Mouse (Mus musculus): ENCODE measurements at regions not wholly inside any gene's neighbourhood (a gene's known extent, or its start where the extent isn't known, plus 50 kb on each side); places are given as distances from the start of the nearest gene placed in this dataset.

GRCm38 (mm10) chr3:146345308-146345780, 59.1 kb upstream of the Ssx2ip start:
- Histone ChIP-seq H3K4me3 (no peak overlapping the region), H3ac (ENCODE audit: control insufficient read depth, insufficient read length) (no peak overlapping the region), H3K79me2 (ENCODE audit: control insufficient read depth, insufficient read depth) (no peaks in the 10 kb centered on the region), H3K36me3 (ENCODE audit: control insufficient read depth, insufficient read depth) (no peaks in the 10 kb centered on the region), H3K27me3 (ENCODE audit: control insufficient read depth, insufficient read depth, insufficient read length) (no peaks in the 10 kb centered on the region), H3K4me2 (ENCODE audit: low read depth) (peak overlapping the region; percentile 89)
- TF ChIP-seq MYOD1 (IDR thresholded peaks at IDR 0.05; ENCODE audit: control insufficient read depth in 1 of 3, insufficient read length in 2 of 3, low read depth in 2 of 3) (no peak), TCF12 (IDR thresholded peaks at IDR 0.05; ENCODE audit: insufficient read depth, poor library complexity, severe bottlenecking) (no peak), MAX (IDR thresholded peaks at IDR 0.05; ENCODE audit: low read depth) (no peak), POLR2AphosphoS2 (IDR thresholded peaks at IDR 0.05; ENCODE audit: insufficient read length, low read depth) (no peak), TCF3 (IDR thresholded peaks at IDR 0.05; ENCODE audit: insufficient read length, low read depth) (no peak), MYOG (IDR thresholded peaks at IDR 0.05; ENCODE audit: control insufficient read depth in 1 of 3, insufficient read depth in 1 of 3, insufficient read length in 2 of 3, low read depth in 2 of 3) (no peak), POLR2A (IDR thresholded peaks at IDR 0.05; ENCODE audit: insufficient read length, low read depth) (no peak), REST (IDR thresholded peaks at IDR 0.05; ENCODE audit: insufficient read depth, insufficient read length) (no peak), CEBPB (IDR thresholded peaks at IDR 0.05; ENCODE audit: insufficient read depth, poor library complexity, severe bottlenecking) (no peak), SRF (IDR thresholded peaks at IDR 0.05; ENCODE audit: control insufficient read depth, insufficient read length, low read depth) (no peak), USF1 (IDR thresholded peaks at IDR 0.05; ENCODE audit: low read depth) (no peak), E2F4 (IDR thresholded peaks at IDR 0.05; ENCODE audit: insufficient read depth) (no peak)

DNA sequence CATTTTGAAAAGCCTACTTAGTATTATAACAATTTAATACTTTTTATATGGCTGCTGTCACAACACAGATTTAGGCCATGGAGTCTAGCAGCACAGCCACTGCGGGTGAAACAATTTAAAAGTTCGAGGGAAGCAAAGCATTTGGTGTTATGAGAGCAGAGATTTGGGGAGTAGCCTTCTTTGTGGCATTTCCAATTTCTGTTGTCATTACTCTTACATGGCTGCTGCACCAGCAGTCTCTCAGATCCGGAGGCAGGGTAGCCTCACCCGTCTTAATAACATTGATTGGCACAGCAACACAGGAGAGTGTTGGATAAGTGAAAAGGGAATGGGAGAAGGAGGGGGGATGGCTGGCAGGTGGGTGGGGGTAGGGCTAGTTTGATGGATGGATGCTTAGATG, 58.5 kb upstream of the Ssx2ip start:
- Histone ChIP-seq H3ac (ENCODE audit: control insufficient read depth, insufficient read length) (no peak overlapping the region), H3K4me3 (no peak overlapping the region), H3K36me3 (ENCODE audit: control insufficient read depth, insufficient read depth) (no peaks in the 10 kb centered on the region), H3K4me2 (ENCODE audit: low read depth) (peak overlapping the region; percentile 89), H3K27me3 (ENCODE audit: control insufficient read depth, insufficient read depth, insufficient read length) (no peaks in the 10 kb centered on the region), H3K79me2 (ENCODE audit: control insufficient read depth, insufficient read depth) (no peaks in the 10 kb centered on the region)
- no peak for TF ChIP-seq MAX (IDR thresholded peaks at IDR 0.05; ENCODE audit: low read depth)

DNA sequence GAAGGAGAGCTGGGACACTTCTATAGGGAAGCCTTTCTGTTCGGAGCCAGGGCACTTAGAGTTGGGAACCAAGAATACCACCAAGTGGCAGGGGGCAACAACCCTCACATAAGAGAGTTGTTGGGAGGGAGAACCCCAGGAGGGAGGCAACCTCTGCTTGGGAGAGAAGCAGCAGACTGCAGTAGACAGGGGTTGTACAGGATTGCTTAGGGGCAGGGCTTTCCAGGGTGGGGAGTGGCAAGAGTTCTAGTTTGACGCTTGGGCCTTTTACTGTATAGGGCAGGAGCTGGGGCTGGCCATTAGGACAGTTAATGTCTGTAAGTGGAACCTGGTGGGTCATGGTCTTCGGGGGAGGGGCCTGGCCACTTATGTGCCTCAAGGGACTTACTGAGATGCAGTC, 57.1 kb upstream of the Ssx2ip start:
- no peaks in the 10 kb centered on the region for H3K79me2 ChIP-seq (ENCODE audit: control insufficient read depth, insufficient read depth)
- H3ac ChIP-seq (ENCODE audit: control insufficient read depth, insufficient read length): no peak overlapping the region
- H3K27me3 ChIP-seq (ENCODE audit: control insufficient read depth, insufficient read depth, insufficient read length): no peaks in the 10 kb centered on the region
- TF ChIP-seq SRF (IDR thresholded peaks at IDR 0.05; ENCODE audit: control insufficient read depth, insufficient read length, low read depth): no peak
- TF ChIP-seq USF1 (IDR thresholded peaks at IDR 0.05; ENCODE audit: low read depth): no peak
- TF ChIP-seq MAX (IDR thresholded peaks at IDR 0.05; ENCODE audit: low read depth): no peak
- no peak for TF ChIP-seq MYOG (IDR thresholded peaks at IDR 0.05; ENCODE audit: control insufficient read depth in 1 of 3, insufficient read depth in 1 of 3, insufficient read length in 2 of 3, low read depth in 2 of 3)
- no peak for TF ChIP-seq CEBPB (IDR thresholded peaks at IDR 0.05; ENCODE audit: insufficient read depth, poor library complexity, severe bottlenecking)
- no peak for TF ChIP-seq E2F4 (IDR thresholded peaks at IDR 0.05; ENCODE audit: insufficient read depth)
- TF ChIP-seq TCF3 (IDR thresholded peaks at IDR 0.05; ENCODE audit: insufficient read length, low read depth): no peak
- no peak for TF ChIP-seq MYOD1 (IDR thresholded peaks at IDR 0.05; ENCODE audit: control insufficient read depth in 1 of 3, insufficient read length in 2 of 3, low read depth in 2 of 3)
- TF ChIP-seq TCF12 (IDR thresholded peaks at IDR 0.05; ENCODE audit: insufficient read depth, poor library complexity, severe bottlenecking): no peak
- no peak for TF ChIP-seq POLR2AphosphoS2 (IDR thresholded peaks at IDR 0.05; ENCODE audit: insufficient read length, low read depth)
- no peak for TF ChIP-seq REST (IDR thresholded peaks at IDR 0.05; ENCODE audit: insufficient read depth, insufficient read length)
- TF ChIP-seq POLR2A (IDR thresholded peaks at IDR 0.05; ENCODE audit: insufficient read length, low read depth): no peak
- H3K4me2 ChIP-seq (ENCODE audit: low read depth): no peak overlapping the region
- no peaks in the 10 kb centered on the region for H3K36me3 ChIP-seq (ENCODE audit: control insufficient read depth, insufficient read depth)
- no peak overlapping the region for H3K4me3 ChIP-seq

- Histone ChIP-seq H3K4me3 (no peak overlapping the region), H3K27me3 (ENCODE audit: control insufficient read depth, insufficient read depth, insufficient read length) (no peaks in the 10 kb centered on the region), H3K36me3 (ENCODE audit: control insufficient read depth, insufficient read depth) (no peaks in the 10 kb centered on the region), H3K4me2 (ENCODE audit: low read depth) (no peak overlapping the region), H3ac (ENCODE audit: control insufficient read depth, insufficient read length) (no peak overlapping the region), H3K79me2 (ENCODE audit: control insufficient read depth, insufficient read depth) (no peaks in the 10 kb centered on the region)
- TF ChIP-seq MYOG (IDR thresholded peaks at IDR 0.05; ENCODE audit: control insufficient read depth in 1 of 3, insufficient read depth in 1 of 3, insufficient read length in 2 of 3, low read depth in 2 of 3): no peak
- no peak for TF ChIP-seq CEBPB (IDR thresholded peaks at IDR 0.05; ENCODE audit: insufficient read depth, poor library complexity, severe bottlenecking)
- TF ChIP-seq TCF3 (IDR thresholded peaks at IDR 0.05; ENCODE audit: insufficient read length, low read depth): no peak
- TF ChIP-seq REST (IDR thresholded peaks at IDR 0.05; ENCODE audit: insufficient read depth, insufficient read length): no peak
- TF ChIP-seq USF1 (IDR thresholded peaks at IDR 0.05; ENCODE audit: low read depth): no peak
- no peak for TF ChIP-seq POLR2A (IDR thresholded peaks at IDR 0.05; ENCODE audit: insufficient read length, low read depth)
- no peak for TF ChIP-seq TCF12 (IDR thresholded peaks at IDR 0.05; ENCODE audit: insufficient read depth, poor library complexity, severe bottlenecking)
- no peak for TF ChIP-seq MYOD1 (IDR thresholded peaks at IDR 0.05; ENCODE audit: control insufficient read depth in 1 of 3, insufficient read length in 2 of 3, low read depth in 2 of 3)
- no peak for TF ChIP-seq POLR2AphosphoS2 (IDR thresholded peaks at IDR 0.05; ENCODE audit: insufficient read length, low read depth)
These were observed 55.5 kb upstream of the Ssx2ip start for GRCm38 (mm10) chr3:146348921-146349320.

DNA sequence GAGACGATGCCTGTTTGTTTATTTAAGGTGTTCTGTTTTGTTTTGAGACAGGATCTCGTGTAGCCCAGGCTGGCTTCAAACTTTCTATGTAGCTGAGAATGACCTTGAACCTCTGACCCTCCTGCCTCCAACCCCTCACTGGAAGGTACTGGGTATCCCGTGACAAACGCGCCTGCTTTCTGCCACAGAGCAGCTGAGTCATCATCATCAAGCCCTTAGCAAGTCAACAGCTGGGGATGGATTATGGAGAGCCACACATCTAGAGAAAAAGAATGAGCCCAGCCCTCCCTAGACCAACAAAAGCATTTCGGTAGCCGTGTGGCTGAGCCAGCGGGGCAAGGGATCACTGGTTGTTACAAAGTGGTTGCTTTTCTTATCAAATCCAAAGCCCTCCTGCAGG, 55.0 kb upstream of the Ssx2ip start:
- no peaks in the 10 kb centered on the region for H3K27me3 ChIP-seq (ENCODE audit: control insufficient read depth, insufficient read depth, insufficient read length)
- H3K79me2 ChIP-seq (ENCODE audit: control insufficient read depth, insufficient read depth): no peaks in the 10 kb centered on the region
- no peaks in the 10 kb centered on the region for H3K36me3 ChIP-seq (ENCODE audit: control insufficient read depth, insufficient read depth)
- H3K4me3 ChIP-seq: no peak overlapping the region
- no peak overlapping the region for H3K4me2 ChIP-seq (ENCODE audit: low read depth)
- no peak overlapping the region for H3ac ChIP-seq (ENCODE audit: control insufficient read depth, insufficient read length)
- TF ChIP-seq REST (IDR thresholded peaks at IDR 0.05; ENCODE audit: insufficient read depth, insufficient read length) (no peak), POLR2A (IDR thresholded peaks at IDR 0.05; ENCODE audit: insufficient read length, low read depth) (no peak), MYOD1 (IDR thresholded peaks at IDR 0.05; ENCODE audit: control insufficient read depth in 1 of 3, insufficient read length in 2 of 3, low read depth in 2 of 3) (no peak), TCF3 (IDR thresholded peaks at IDR 0.05; ENCODE audit: insufficient read length, low read depth) (no peak), MAX (IDR thresholded peaks at IDR 0.05; ENCODE audit: low read depth) (no peak), USF1 (IDR thresholded peaks at IDR 0.05; ENCODE audit: low read depth) (no peak), E2F4 (IDR thresholded peaks at IDR 0.05; ENCODE audit: insufficient read depth) (no peak), CEBPB (IDR thresholded peaks at IDR 0.05; ENCODE audit: insufficient read depth, poor library complexity, severe bottlenecking) (no peak), MYOG (IDR thresholded peaks at IDR 0.05; ENCODE audit: control insufficient read depth in 1 of 3, insufficient read depth in 1 of 3, insufficient read length in 2 of 3, low read depth in 2 of 3) (no peak), TCF12 (IDR thresholded peaks at IDR 0.05; ENCODE audit: insufficient read depth, poor library complexity, severe bottlenecking) (no peak), POLR2AphosphoS2 (IDR thresholded peaks at IDR 0.05; ENCODE audit: insufficient read length, low read depth) (no peak), SRF (IDR thresholded peaks at IDR 0.05; ENCODE audit: control insufficient read depth, insufficient read length, low read depth) (no peak)
